Mouse (Mus musculus) ovary, postnatal 14 days (tissue): ENCODE data around the gene Atxn2l.

Experiments used
- DNase-seq: peaks from one replicate; pipeline ENCODE4 v3.0.0; 2022; ENCODE audit warnings: low spot score

Gene Atxn2l

DNA sequence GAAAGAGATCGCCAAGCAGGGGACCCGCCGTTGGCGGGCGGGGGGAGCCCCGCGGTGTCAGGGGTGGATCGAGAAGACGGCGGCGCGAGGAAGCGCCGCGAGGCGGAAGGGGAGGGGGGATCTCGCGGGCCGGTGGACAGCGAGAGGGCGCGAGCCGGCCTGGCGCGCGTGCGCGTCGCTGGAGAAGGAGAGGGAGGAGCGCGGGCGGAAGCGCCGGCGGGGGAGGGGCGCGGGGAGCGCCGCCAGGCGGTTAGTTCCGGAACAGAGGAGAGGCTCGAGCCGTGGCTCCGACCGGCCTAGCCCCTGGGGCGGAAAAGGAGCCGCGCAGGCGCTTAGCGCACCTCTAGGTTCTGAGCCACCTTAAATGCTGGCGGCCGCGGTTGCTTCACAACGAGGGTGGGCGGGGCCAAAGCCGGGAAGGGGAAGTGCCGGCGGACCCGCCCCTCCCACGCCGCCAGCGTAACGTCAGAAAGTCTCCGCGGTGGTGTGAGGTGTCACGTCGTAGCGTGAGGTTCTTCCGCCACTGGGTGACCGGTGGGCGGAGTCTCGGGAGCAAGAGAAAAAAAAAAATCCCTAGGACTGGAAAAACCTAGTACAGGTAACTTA lies at the start of gene Atxn2l:
TSS of gene Atxn2l (minus strand) at position 165 of the 606 bp plus-strand sequence.
- DNase-seq, result peak; percentile 97

DNA sequence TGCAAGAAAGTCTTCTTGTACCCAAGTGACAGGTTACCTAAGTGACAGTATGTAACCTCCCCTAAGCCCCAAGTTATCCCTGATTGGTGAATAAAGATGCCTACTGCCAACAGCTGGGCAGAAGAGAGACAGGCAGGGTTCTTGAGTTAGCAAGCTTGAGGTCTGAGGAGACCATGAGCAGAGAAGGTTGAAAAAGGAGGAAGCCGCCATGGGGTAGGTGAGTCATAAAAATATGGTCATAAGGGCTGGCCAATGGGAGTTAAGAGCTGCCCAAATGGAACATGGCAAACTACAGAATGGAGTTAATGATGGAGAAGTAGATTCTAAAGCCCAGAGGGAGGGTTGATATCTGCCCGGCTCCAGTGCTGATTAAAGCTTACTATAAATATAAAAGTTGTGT lies 42.4 kb upstream of the Atxn2l start:
- no peak for DNase-seq

DNA sequence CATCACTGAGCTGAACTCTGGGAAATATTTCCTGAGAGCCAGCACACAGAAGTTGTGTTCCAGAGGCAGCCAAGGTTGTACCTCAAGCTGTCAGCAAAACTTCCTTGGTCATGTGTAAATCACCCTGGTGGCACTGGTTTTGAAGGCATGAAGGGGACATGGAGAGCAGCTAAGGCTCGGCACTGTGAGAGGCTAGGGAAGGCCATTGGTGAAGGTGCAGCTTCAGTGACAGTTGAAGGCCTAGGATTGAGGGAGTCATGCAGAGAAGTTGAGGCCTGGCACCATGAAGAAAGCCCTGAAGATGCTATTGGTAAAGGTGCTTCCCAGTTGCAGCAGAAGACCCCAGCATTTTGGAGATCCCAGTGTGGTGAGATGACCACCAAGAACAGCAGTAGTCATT lies 38.4 kb upstream of the Atxn2l start:
- DNase-seq, result no peak

DNA sequence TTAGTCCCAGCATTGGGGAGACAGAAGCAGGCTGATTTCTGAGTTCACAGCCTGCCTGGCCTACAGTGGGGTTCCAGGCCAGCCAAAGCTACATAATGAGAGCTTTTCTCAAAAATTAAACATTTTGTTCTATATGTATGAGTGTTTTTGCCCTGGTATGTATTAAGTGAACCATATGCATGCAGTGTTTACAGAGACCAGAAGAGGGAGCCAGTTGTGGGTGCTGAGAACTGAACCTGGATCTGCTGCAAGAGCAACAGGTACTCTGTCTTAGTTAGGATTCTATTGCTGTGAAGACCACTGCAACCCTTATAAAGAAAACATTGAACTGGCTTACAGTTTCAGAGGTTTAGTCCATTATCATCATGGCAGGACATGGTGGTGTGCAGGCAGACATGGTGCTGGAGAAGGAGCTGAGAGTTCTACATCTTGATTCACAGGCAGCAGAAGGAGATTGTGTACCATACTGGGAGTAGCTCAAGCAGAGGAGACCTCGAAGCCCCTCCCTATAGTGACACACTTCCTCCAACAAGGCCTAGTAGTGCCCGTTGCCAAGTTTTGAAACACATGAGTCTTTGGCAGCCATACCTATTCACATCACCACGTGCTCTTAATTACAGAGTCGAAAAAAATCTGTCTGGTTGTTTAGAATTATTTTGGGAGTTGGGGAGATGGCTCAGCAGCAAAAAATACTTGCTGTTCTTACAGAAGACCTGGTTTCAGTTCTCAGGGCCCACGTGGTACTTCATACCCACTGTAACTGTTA lies 34.8 kb upstream of the Atxn2l start:
- no peak for DNase-seq

DNA sequence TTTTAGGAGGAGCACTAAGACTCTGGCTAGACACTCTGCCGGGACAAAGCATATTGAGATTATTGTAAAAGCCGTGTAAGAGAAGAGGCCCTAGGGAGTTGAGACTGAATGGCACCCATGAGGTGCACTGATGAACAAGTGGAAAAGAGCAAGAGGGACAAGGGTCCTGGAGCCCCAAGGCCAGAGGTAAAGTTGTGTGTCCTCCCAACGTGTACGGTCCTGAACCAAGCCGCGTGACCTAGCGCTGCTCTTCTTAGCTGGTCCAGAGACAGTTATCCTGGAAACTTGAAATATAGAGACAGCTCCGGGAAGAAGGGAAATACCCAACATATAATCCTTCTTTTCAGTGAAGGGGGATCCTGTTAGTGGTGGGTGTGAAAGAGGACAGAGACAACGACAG lies 33.2 kb upstream of the Atxn2l start:
- DNase-seq, result no peak

DNA sequence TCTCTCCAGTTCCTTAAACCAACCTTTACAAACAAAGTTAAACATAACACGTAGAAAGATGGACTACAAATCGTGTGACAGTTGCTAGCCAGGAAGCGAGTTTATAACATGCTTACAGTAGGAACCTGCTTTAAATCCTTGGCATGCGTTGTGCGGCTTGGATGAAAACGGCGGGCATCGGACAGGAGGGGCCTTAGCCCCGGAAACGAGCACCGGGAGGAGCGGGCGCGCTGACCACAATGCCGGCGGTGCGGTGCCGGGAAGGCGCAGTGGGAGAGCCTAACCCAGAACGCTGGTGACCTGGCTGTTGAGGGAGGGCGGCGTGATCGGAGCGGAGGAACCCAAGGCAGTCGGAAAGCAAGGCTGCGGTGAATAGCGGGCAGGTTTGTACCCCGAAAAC lies 32.5 kb upstream of the Atxn2l start:
- no peak for DNase-seq

DNA sequence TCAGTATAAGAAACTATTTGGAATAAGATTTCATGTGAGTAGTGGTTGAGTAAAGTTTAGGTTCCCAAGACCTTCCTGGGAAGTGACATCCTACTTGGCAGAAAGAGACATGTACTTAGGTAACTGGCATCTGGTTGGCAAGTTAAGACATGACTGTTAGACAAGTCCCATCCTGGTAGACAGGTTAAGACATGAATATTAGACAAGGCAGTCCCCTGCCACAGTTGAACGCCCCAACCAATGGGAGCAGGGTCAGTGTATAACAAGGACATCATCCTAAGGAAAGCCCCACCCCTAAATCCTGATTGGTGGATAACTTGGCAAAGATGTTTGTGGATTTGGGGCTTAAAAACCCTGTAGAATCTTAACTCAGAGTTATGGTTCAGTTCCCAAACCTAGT lies 30.2 kb upstream of the Atxn2l start:
- no peak for DNase-seq

DNA sequence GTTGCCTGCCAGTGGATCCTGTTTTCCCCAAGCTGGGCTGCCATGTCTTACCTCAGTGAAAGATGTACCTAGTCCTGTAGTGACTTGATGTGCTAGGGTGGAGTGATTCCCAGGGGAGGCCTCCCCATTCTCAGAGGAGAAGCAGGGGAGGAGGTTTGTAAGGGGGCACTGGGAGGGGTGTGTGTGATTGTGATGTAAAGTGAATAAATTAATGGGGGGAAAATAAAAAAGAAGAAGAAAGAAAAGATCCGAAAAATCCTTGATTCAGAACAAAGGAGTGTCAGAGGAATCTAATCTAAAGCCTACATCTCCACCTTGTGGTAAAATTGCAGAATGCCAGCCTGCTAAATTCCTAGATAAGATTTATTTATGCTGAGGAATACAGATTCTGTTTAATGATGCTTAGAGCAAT lies 24.9 kb upstream of the Atxn2l start:
- DNase-seq, result no peak

DNA sequence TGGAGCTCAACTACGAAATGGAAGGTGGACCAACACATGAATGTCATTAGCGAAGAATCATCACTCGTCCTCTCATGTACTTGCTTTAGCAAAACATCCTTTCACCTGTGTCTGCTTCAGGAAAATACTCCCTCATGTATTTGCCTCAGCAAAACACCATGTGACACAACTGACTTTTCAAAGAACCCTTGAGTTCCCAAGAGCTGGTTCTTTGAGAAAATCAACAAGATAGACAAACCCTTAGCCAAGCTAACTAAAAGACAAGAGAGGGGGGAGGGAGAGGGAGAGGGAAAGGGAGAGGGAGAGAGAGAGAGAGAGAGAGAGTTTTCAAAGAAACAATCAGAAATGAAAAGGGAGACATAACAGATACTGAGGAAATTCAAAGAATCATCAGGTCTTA lies 20.1 kb upstream of the Atxn2l start:
- no peak for DNase-seq

DNA sequence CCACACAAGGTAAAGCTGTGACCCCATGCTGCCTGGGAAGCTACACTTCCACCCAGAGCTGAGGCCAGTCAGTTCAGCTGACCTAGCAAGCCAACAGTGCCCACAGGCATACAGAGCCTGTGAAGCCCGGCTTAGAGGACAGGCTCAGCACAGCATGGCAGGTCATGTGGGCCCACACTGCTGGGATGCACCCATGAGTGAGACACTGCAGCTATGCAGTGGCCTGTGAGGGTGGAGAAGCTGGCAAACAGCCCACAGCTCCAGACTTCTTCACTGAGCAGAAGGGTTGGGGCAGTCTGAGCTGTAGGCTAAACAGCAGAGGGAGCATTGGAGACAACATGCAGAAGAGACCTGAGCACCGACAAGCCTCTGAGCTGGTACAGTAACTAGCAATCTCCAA lies 16.3 kb upstream of the Atxn2l start:
- no peak for DNase-seq

DNA sequence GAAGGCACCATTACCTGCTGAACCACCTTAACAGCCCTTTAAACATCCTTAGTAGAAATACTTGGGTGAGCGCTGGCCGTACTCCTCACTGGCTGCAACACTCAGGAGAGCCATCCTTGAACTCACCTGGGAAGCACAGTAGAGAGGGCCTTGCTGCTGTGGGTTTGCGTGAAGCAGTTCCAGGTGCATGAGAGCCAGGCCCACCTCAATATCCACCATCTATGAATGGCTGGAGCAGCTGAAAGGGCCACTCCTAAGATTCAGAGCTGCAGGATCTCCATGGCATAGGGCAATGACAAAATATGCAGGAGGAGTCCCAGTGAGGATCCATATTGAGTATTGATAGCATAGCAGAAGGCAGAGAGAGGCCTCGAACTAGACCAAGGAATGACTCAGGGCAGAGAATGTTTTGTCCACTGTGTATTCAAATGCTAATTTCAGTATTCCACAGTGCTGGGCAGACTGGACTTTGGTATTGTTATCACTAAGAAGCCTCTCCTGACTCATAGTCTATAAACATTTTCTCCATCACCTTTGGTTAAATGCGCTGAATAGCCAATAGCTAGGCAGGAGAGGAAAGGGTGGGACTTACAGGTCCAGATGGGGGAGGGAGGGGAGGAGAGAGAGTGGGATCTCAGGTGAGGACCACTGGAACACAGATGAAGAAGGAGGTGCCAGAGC lies 15.2 kb upstream of the Atxn2l start:
- no peak for DNase-seq

DNA sequence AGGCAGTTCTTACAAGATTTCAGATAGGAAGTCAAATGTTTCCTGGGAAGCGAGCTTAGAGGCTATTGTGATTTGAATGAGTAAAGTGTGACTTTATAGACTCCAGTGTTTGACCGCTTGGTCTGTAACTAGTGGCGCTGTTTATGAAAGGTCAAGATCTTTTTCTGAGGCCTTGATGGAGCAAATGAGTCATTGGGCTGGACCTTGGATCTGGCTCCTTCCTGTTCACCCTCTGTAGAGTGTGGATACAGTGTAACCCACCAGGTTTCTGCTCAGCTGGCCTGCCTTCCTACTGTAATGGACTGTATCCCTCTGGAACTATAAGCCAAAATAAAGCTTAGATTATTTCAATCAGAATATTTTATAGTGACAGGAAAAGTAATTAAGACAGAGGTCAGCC lies 8.1 kb upstream of the Atxn2l start:
- no peak for DNase-seq

DNA sequence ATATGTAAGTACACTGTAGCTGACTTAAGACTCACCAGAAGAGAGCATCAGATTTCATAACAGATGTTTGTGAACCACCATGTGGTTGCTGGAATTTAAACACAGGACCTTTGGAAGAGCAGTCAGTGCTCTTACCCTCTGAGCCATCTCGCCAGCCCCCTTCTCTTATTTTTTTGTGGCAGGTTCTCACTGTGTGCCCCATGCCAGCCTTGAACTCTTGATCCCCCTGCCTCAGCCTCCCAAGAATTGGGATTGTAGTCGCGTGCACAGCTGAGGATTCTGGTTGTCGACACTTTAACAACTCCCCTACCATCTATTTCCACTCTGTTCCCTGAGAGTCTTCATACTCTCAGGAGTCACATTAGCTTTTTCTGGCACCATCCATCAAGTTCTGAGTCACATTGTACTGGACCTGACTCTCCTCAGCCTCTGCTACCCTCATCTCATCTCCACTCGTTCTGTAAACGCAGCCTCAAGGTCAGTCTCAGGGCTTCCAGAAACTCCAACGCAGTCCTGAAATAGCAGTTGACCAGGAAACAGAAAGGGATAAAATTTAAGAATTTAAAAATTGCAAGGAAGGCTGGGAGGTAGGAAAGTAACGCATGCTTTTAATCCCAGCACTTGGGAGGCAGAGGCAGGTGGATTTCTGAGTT lies 4.0 kb upstream of the Atxn2l start:
- DNase-seq, result no peak

DNA sequence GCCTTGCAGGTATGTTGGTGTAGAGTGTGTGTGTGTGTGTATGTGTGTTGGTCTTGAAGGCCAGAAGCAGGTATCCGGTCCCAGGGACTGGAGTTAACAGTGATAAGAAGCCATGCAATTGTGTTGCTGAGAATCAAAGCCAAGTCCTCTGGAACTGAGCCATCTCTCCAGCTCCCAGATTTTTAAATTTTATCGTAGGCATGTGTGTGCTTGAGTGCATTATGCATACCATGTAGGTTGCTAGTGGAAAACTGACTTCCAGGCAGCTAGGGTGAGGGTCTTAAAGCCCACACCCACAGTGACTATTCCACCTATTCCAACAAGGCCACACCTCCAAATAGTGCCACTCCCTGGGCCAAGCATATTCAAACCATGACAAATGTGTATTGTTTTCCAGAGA lies 1.7 kb upstream of the Atxn2l start:
- no peak for DNase-seq

DNA sequence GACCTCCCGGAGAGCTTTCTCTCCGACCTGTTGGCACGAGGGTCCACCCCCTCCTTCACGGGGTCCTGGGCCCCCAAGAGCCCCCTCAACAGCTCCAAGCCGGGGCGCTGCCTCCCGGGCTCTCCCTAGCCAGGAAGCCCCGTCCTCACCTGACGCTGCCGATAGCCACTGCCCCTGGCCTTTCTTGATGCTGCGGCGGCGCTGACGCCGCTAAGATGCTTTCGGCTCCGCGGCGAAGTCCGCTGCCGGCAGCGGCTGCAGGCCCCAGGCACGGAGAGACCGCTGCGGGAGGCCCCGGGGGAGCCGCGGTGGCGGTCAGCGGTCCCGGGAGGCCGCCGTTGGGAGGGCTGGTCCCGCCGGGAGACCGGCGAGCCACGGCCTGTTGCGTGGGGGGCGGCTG lies 486 bp downstream of the Atxn2l start:
- no peak for DNase-seq

DNA sequence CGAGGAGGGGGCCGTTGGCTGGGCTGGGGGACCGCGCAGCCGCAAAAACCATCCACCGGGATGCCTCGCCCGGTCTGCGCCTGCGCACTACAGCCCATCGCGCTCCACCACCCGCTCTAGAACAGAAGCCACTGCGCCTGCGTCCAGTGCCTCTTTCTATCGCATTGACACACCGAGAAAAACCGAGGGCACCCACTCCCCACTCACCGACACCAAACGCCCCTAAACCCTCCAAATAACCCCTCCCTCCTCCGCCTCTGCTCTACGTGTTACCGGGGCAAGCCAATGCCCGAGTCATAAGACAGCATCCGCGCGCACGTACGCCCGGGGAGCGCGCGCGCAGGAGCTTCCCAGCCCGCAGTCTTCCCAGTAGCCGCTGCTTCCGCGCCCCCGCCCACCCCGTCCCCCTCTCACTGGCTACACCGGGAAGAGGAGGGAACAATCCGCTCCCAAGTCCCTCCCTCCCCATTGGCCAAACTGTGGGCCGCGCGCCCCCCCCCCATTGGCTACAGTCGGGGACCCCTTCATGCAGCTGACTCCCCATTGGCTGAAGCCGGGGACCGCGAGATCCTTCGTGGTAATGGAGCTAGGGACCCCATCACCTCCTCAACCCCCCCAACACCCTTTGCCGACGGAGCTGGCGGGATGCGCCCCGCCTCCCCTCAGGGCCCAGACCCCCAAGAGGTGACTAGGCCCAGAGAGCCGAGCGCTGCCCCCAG lies 1.1 kb downstream of the Atxn2l start:
- peak; percentile 80 for DNase-seq

DNA sequence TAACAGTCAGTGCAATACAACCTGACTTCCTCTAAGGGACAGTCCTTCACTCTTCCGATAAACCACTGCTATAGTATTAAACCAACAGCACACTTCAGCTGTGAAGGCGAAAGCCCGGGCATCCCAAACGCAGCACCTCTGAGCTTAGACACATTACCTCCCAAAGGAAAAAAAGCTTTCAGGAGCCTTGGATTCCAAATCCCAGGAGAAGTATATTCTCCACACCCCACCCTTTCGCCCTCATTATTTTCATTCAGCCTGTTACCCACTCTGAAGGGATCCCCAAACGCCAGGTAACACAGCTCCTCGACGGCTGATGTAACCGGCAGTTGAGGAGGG lies 1.6 kb downstream of the Atxn2l start:
- no peak for DNase-seq

DNA sequence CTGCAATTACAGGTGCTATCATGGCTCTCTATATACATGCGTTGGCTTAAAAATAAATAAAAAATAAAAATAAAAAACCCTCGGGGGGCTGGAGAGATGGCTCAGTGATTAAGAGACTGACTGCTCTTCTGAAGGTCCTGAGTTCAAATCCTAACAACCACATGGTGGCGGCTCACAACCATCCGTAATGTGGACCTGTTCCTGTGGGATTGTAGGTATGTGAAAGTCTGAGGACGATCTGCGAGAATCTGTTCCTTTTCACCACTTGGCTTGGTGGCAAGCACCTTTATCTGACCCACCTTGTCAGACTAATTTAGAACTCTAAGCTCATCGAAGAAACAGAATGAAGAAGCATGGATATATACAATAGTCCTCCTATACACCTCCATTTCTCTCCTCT lies 3.8 kb downstream of the Atxn2l start:
- DNase-seq, result no peak

DNA sequence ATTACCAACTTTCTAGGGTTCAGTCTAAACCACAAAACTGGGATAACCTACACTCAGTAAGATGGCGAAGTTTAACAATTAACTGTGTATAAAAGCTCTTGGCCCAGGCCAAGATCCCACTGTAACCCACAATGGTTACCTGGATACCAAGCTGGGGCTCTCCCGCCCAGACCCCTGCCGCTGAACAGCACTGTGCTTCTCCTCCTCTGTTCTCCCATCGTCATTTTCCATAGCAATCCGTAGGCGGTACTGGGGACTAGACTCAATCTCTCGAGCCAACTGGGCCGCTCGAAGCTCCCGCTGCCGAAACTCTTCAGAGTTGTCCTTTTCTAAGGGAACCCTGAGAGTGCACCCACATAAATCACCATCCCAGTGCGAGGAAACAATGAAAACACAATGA lies 5.3 kb downstream of the Atxn2l start:
- DNase-seq, result no peak

DNA sequence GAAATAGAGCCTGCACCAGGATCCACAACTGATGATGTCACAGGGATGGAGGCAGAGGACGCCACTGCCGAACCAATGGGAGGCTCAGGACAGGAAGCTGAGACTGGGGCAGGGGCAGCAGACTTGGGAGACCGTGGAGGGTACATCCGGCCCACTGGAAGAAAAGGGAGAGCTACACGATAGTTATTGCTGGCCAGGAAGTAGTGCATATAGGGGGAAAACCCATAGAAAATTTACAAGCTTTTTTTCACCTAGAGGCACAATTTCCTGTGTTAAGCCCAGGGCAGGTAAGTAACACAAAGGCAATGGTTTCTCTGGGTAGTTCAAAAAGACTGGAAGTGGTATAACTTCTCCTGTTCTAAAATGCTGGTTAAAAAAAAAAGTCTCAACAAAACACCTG lies 6.8 kb downstream of the Atxn2l start:
- DNase-seq, result no peak

DNA sequence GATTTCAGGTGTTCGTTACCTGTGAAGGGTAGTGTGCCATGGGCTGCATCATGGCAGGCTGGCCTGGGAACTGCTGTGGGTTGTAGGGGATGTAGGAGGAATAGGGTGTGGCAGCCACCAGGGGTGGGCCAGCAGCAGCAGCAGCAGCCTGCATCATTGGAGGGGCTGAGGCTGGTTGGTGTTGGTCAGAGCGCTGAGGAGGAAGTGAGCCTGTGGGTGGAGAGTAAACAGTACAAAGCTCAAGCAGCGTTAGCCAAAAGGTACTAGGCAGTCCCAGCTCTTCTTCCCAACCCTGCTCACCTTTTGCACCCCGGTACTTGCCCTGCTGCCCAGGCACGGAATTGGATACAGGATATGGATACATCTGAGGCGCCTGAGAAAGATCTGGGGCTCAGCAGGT lies 9.1 kb downstream of the Atxn2l start:
- DNase-seq, result no peak

DNA sequence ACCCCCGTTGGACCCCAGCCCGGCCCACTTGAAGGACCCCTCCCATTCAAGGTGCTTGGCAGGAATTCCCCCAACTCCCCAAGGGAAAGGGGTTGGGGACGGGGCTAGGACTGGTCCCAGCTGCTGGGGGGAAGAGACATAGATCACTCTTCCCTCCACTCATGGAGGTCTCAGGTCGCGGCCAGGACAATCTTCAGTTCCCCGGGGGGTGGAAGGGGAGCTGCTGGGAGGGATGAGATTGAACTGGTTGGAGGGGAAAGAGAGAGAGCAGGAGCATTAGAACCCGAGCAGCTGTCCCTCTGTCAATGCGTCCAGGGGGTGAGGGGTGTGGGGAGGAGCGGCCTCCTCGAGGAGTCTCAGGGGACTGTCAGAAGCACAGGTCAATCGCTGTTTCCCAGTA lies 11.3 kb downstream of the Atxn2l start:
- no peak for DNase-seq

DNA sequence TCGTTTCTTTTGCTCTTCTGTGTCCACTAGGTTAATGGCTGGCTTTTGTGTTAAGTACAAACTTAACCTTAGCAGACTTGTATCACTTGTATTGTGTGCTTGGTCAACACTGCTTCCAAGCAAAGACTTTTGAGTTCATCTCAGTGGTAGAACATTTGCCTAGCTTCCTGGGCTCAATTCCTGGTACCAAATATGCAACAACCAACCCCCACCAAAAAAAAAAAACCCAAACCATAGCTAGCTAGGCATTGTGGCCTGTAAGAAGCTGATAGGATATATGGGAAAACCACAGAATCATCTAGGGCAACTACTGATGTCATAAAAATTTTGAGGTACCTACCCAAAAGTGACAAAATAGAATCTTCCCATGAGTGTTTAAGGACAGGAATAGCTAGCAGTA lies 12.2 kb downstream of the Atxn2l start:
- DNase-seq, result no peak
